Mouse (Mus musculus): ENCODE data around the gene Chd2.
A peak's percentile ranks its signal among the peaks of the same experiment; 100 is the strongest.

Gene Chd2

GRCm38 (mm10) chr7:73411986-73412385, 129.6 kb downstream of the Chd2 start:
- no peak for DNase-seq (ENCODE audit: extremely low spot score, low spot score)

GRCm38 (mm10) chr7:73411523-73411922, 130.1 kb downstream of the Chd2 start:
- no peak for DNase-seq (ENCODE audit: extremely low spot score, low spot score)

- no peak for DNase-seq (ENCODE audit: extremely low spot score, low spot score)
These were observed 136.1 kb downstream of the Chd2 start for GRCm38 (mm10) chr7:73405550-73405949.

DNA sequence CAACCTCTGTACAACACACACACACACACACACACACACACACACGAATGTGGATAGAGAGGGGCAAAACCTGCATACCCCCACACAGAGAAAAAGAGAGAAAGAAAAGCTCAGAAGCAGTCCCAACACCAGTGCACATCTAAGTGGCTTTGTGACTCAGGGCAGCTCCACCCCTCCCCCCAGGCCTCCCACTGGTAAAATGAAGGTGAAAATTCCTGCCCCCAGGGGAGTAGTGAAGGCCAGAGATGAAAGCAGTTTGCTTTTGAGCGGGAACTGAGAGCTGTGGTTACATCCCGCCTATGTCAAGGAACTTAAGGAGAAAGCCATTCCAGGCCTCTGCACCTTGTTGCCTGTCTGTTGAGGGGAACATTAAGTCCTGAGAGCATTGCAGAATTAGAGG, 138.1 kb downstream of the Chd2 start:
- DNase-seq (ENCODE audit: extremely low spot score, low spot score) = no peak

DNA sequence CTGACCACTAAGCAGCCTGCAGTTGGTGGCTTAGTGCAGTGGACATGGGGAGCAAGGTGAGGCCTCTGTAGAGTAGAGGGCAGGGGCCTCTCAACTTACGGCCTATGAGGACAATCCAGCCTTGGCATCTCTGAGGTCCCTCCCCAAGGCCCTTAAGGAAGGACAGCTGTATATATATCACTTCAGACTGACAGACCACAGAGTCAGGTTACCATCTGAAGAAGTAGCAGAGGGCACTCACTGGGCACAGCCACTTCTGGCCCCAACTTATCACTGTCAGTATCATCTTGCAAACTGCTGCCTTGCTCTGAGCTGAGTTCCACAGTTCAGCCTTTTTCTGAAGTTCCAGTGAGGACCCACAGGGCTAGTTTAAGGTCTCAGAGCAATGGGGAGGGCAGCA, 139.0 kb downstream of the Chd2 start:
- DNase-seq (ENCODE audit: extremely low spot score, low spot score) = no peak

GRCm38 (mm10) chr7:73402106-73402505, 139.5 kb downstream of the Chd2 start:
- DNase-seq (ENCODE audit: extremely low spot score, low spot score) = no peak

GRCm38 (mm10) chr7:73400051-73400916, 141.3 kb downstream of the Chd2 start:
- no peak for DNase-seq (ENCODE audit: extremely low spot score, low spot score)

DNA sequence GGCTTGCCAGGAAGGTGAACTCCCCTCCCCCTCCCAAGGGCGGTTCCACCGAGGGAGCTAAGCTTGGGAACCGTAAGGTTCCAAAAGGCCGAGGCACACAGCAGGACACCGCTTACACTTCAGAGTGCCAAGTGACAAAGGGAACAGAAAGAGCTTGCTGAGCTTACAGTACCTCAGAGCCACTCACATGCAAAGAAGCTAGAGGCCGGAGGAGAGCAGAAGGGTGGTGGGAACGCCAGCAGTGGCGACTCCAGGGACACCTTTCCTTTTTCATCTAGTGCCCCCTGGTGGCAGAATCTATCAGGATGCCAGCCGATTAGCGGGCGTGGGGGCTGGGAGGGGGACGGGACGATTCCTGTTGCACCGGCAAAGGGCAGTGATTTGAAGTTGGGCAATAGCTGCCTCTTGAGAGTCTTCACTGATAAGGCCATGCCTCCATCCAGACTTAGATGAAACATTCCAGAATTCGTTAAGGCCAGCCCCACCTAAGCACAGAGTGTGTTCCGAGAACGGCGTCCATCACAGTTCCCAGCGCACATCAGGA, 142.1 kb downstream of the Chd2 start:
- peak; percentile 88 for DNase-seq (ENCODE audit: extremely low spot score, low spot score)

GRCm38 (mm10) chr7:73398806-73399442, 142.7 kb downstream of the Chd2 start:
- DNase-seq (ENCODE audit: extremely low spot score, low spot score) = no peak

GRCm38 (mm10) chr7:73398319-73398718, 143.3 kb downstream of the Chd2 start:
- peak; percentile 64 for DNase-seq (ENCODE audit: extremely low spot score, low spot score)

DNA sequence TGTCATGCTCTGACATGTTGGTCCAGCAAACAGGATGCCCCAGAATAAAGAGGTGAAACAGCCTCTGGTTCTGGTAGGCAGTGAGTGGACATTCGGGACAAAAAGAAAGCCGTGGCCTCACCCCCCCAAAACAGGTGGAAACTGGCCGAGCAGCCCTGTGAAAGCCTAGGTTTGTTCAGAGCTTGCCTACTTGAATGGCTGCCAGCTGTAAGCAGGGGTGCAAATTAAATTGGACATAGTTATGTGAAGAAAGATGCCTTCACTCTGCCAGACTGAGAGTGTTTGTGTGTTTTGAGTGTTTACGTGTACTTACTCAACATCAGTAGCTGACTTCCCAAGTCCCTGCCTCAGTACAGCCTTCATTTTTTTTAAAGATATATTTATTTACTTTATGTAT, 147.6 kb downstream of the Chd2 start:
- DNase-seq (ENCODE audit: extremely low spot score, low spot score) = no peak

DNA sequence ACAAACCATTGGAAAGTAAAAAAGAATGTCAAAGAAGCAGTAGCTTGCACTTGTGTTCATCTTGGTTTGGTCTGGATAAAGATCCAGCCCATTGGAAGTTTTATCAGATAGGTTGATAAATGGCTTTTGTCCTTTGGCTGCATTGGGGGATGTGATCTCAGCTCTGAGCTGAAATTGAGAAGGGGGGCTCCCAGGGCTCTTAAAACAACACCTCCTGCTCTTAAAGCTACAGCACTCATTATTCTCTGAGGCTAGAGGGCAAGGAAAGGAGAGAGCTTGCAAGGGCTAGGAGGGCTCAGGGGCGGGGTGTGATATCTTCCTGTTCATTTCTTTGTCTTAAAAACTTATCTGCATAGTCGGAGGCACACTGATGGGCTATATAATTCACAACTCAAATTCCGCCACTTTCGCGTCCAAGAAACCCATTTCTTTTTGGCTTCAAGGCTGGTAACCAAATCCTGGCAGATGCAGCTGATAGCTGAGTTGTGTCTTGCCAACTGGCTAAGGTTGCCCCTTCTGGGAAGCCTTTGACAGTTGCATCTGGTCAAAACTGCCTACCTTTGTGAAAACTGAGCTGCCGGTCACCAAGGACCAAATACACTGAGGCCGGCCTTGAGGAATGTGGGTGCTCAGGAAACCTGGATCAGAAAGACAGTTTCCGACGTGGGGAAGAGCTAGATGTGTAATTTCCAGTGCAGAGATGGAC, 148.2 kb downstream of the Chd2 start:
- DNase-seq (ENCODE audit: extremely low spot score, low spot score) = no peak

DNA sequence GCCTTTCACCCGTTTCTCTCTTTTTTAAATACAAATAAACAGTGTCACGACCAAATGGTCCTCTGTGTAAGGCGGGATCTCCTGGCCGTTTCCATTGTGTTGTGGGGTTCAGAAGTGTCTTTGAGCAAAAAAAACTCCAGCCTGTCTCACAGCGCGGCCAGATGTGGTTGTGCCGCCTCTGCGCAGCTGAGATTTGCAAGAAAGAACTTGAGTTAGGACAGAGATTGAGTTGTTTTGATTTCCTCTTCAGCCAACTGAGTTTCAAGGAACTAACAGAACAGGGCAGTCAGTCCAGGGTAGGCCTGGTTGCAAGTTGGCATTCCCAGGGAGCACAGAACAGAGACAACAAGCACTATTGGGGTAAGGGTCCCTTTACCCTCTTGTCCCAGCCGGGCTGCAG, 149.3 kb downstream of the Chd2 start:
- peak; percentile 67 for DNase-seq (ENCODE audit: extremely low spot score, low spot score)

GRCm38 (mm10) chr7:73391518-73392321, 149.9 kb downstream of the Chd2 start:
- DNase-seq (ENCODE audit: extremely low spot score, low spot score) = peak; percentile 81

DNA sequence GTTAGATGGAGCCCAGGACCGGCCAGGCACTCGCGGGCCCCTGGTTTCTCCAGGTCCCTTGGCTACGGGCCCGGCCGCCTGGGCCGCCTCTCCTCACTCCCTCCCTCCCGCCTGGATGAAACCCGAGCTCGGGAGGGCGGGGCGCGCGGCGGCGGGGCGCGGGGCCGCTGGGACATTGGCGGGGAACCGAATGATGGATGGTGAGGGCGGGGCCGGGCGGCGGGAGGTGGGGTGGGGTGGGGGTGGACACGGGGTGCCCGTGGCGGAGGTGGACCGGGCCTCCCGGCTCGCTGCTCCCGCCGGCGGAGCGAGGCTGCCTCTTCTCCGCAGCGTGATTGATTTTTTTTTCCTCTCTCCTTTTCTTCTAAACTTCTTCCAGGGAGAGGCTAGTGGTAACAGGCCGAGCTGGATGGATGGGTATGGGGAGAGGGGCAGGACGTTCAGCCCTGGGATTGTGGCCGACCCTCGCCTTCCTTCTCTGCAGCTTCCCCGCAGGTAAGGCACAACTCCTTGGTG, 150.6 kb downstream of the Chd2 start:
- DNase-seq (ENCODE audit: extremely low spot score, low spot score) = peak; percentile 93

DNA sequence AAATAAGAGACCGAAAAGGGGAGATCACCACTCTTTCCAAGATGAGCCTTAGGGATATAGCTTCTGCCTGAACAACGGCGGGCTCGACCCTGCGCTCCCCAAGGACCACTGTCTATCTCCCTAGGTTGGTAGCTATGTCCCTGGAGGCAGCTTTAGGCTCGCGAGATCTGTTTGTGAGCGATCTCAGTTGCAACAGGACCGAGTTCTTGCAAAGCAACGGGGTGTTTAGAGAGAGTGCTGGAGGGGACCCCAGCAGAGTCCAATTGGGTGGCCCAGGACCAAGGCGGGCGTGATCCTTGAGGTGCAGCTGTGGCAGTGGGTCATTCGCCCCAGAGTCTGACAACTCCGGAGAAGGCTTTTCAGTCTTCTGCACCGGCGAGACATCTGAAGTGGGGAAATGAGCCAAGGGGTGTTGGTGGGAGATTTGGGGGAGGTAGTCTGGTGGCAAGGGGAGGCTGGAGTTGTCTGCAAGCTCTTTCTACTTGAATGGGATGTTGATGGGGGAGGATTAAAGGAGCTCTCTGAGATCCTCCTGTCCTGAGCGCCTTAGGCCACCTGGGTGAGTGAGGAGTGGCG, 151.1 kb downstream of the Chd2 start:
- DNase-seq (ENCODE audit: extremely low spot score, low spot score) = no peak

DNA sequence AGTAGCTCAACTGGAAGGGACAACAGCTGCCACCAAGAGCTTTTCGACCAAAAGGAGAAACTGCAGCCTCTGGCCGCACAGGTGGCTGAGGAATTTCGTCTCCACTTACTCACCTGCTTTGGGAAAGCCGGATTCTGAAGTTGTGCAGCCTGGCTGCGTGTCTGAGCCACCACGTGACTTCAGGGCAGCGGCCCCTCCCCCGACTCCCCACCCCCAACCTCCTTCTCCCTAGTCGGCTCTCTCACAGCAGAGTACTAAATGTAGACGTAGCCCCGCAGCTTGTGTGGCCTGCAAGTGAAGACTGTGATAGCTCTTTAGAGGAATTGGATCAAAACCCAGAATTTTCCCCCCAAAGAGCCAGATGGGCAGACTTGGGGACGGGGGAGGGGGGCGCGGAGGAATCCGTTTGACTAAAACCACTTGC, 151.7 kb downstream of the Chd2 start:
- peak; percentile 72 for DNase-seq (ENCODE audit: extremely low spot score, low spot score)

GRCm38 (mm10) chr7:73389419-73389818, 152.2 kb downstream of the Chd2 start:
- peak; percentile 49 for DNase-seq (ENCODE audit: extremely low spot score, low spot score)

GRCm38 (mm10) chr7:73388866-73389265, 152.8 kb downstream of the Chd2 start:
- no peak for DNase-seq (ENCODE audit: extremely low spot score, low spot score)

GRCm38 (mm10) chr7:73382843-73383242, 158.8 kb downstream of the Chd2 start:
- DNase-seq (ENCODE audit: extremely low spot score, low spot score) = no peak
